Mouse (Mus musculus): Measurements from ENCODE around the gene P2rx6. TPM values are rescaled to one million over a fixed set of nuclear protein-coding genes. Genes with fewer than 3 reads are reported as not detected.

P2rx6 gene
- 0.09 TPM in 1 of 2 replicates, not detected in the other for polyA plus RNA-seq (2015; fragmentation: Nextera tagmentation; extraction: Ambion mirVana)

GRCm38 (mm10) chr16:17561751-17562208, at the start of gene P2rx6:
Gene P2rx6 (plus strand): TSS chr16:17561885.
- peaks cover 63% of the 10 kb centered on the region for H3K27me3 ChIP-seq
- H3K36me3 ChIP-seq = no peaks in the 10 kb centered on the region
- H3K27ac ChIP-seq = no peak within 1 kb of the TSS
- H3K9me3 ChIP-seq (replicated peaks) = no peaks in the 10 kb centered on the region
- 0 out of 2 replicates have a peak within 1 kb of the TSS, but pooled peaks have one; percentile 11 for H3K4me3 ChIP-seq (replicated peaks)
- H3K4me2 ChIP-seq = peak within 1 kb of the TSS; percentile 43
- WGBS (ENCODE audit: insufficient replicate concordance) = 5% methylated on average over 10 of the region's 10 CpGs
- ATAC-seq (ENCODE audit: low read depth) (no peak), DNase-seq (no peak)
- peaks cover 32% of the 10 kb centered on the region for H3K4me1 ChIP-seq (replicated peaks)
- H3K9ac ChIP-seq = peak within 1 kb of the TSS; percentile 23; the same call in 1 of the 2 replicates

GRCm38 (mm10) chr16:17518910-17519309, 42.8 kb upstream of the P2rx6 start:
- H3K9ac ChIP-seq = no peak overlapping the region
- no peak overlapping the region for H3K27ac ChIP-seq
- H3K4me2 ChIP-seq = no peak overlapping the region
- H3K9me3 ChIP-seq (replicated peaks) = no peaks in the 10 kb centered on the region
- peaks cover 87% of the 10 kb centered on the region for H3K36me3 ChIP-seq
- no peaks in the 10 kb centered on the region for H3K27me3 ChIP-seq
- H3K4me3 ChIP-seq (replicated peaks) = no peak overlapping the region
- WGBS (ENCODE audit: insufficient replicate concordance) = 64% methylated on average over 2 of the region's 2 CpGs
- ATAC-seq (ENCODE audit: low read depth) (no peak), DNase-seq (no peak)
- H3K4me1 ChIP-seq (replicated peaks) = no peaks in the 10 kb centered on the region

- Histone ChIP-seq H3K36me3 (peaks cover 97% of the 10 kb centered on the region), H3K27me3 (no peaks in the 10 kb centered on the region)
- WGBS (ENCODE audit: insufficient replicate concordance) = 84% methylated on average over 11 of the region's 11 CpGs
Measured at GRCm38 (mm10) chr16:17524156-17524555, 37.5 kb upstream of the P2rx6 start.

GRCm38 (mm10) chr16:17525524-17525923, 36.2 kb upstream of the P2rx6 start:
- no peaks in the 10 kb centered on the region for H3K27me3 ChIP-seq
- H3K27ac ChIP-seq = no peak overlapping the region
- no peak overlapping the region for H3K4me3 ChIP-seq (replicated peaks)
- no peaks in the 10 kb centered on the region for H3K9me3 ChIP-seq (replicated peaks)
- peaks cover 85% of the 10 kb centered on the region for H3K36me3 ChIP-seq
- H3K4me2 ChIP-seq = no peak overlapping the region
- no peak overlapping the region for H3K9ac ChIP-seq
- peaks cover 16% of the 10 kb centered on the region for H3K4me1 ChIP-seq (replicated peaks)
- WGBS (ENCODE audit: insufficient replicate concordance) = 76% methylated on average over 3 of the region's 3 CpGs
- no peak for ATAC-seq (ENCODE audit: low read depth)
- no peak for DNase-seq

More at GRCm38 (mm10) chr16:17524156-17524555, 37.5 kb upstream of the P2rx6 start:
- Histone ChIP-seq H3K9me3 (replicated peaks) (no peaks in the 10 kb centered on the region), H3K4me2 (no peak overlapping the region), H3K4me1 (replicated peaks) (peaks cover 4% of the 10 kb centered on the region), H3K4me3 (replicated peaks) (no peak overlapping the region), H3K9ac (no peak overlapping the region), H3K27ac (no peak overlapping the region)
- DNase-seq (no peak), ATAC-seq (ENCODE audit: low read depth) (no peak)

GRCm38 (mm10) chr16:17526223-17526622, 35.5 kb upstream of the P2rx6 start:
- WGBS (ENCODE audit: insufficient replicate concordance) = 84% methylated on average over 6 of the region's 6 CpGs
- H3K36me3 ChIP-seq = peaks cover 78% of the 10 kb centered on the region
- H3K27ac ChIP-seq = no peak overlapping the region
- no peaks in the 10 kb centered on the region for H3K9me3 ChIP-seq (replicated peaks)
- H3K9ac ChIP-seq = no peak overlapping the region
- no peaks in the 10 kb centered on the region for H3K27me3 ChIP-seq
- no peak for ATAC-seq (ENCODE audit: low read depth)
- H3K4me1 ChIP-seq (replicated peaks) = peaks cover 16% of the 10 kb centered on the region
- no peak overlapping the region for H3K4me2 ChIP-seq
- DNase-seq = no peak
- no peak overlapping the region for H3K4me3 ChIP-seq (replicated peaks)

GRCm38 (mm10) chr16:17527606-17528005, 34.1 kb upstream of the P2rx6 start:
- DNase-seq (no peak), ATAC-seq (ENCODE audit: low read depth) (no peak)
- H3K36me3 ChIP-seq = peaks cover 65% of the 10 kb centered on the region

GRCm38 (mm10) chr16:17528276-17528675, 33.4 kb upstream of the P2rx6 start:
- no peak for DNase-seq
- no peak for ATAC-seq (ENCODE audit: low read depth)
- Histone ChIP-seq H3K4me1 (replicated peaks) (peaks cover 30% of the 10 kb centered on the region), H3K4me2 (no peak overlapping the region), H3K36me3 (peaks cover 58% of the 10 kb centered on the region), H3K4me3 (replicated peaks) (no peak overlapping the region), H3K9me3 (replicated peaks) (no peaks in the 10 kb centered on the region), H3K27ac (no peak overlapping the region), H3K9ac (no peak overlapping the region), H3K27me3 (no peaks in the 10 kb centered on the region)
- 85% methylated on average over 13 of the region's 13 CpGs for WGBS (ENCODE audit: insufficient replicate concordance)

More at GRCm38 (mm10) chr16:17527606-17528005, 34.1 kb upstream of the P2rx6 start:
- Histone ChIP-seq H3K9ac (no peak overlapping the region), H3K27ac (no peak overlapping the region), H3K9me3 (replicated peaks) (no peaks in the 10 kb centered on the region), H3K27me3 (no peaks in the 10 kb centered on the region), H3K4me3 (replicated peaks) (no peak overlapping the region), H3K4me2 (no peak overlapping the region), H3K4me1 (replicated peaks) (peaks cover 28% of the 10 kb centered on the region)

- H3K27me3 ChIP-seq = no peaks in the 10 kb centered on the region
- peak overlapping the region; percentile 71 for H3K4me3 ChIP-seq (replicated peaks)
- DNase-seq (peak; percentile 8), ATAC-seq (ENCODE audit: low read depth) (no peak)
- H3K4me2 ChIP-seq = peak overlapping the region; percentile 86
- peak overlapping the region; percentile 94 for H3K27ac ChIP-seq
- H3K9ac ChIP-seq = peak overlapping the region; percentile 88
- no peaks in the 10 kb centered on the region for H3K9me3 ChIP-seq (replicated peaks)
- 12% methylated on average over 17 of the region's 17 CpGs for WGBS (ENCODE audit: insufficient replicate concordance)
- H3K36me3 ChIP-seq = peaks cover 42% of the 10 kb centered on the region
- peaks cover 30% of the 10 kb centered on the region for H3K4me1 ChIP-seq (replicated peaks)
Measured at GRCm38 (mm10) chr16:17529981-17530586, 31.6 kb upstream of the P2rx6 start.

- WGBS (ENCODE audit: insufficient replicate concordance) = under 1% methylated on average over 67 of the region's 67 CpGs
- Histone ChIP-seq H3K27me3 (no peaks in the 10 kb centered on the region), H3K36me3 (peaks cover 35% of the 10 kb centered on the region), H3K9ac (peak within 1 kb of the TSS; percentile 88), H3K4me2 (peak within 1 kb of the TSS; percentile 86), H3K9me3 (replicated peaks) (no peaks in the 10 kb centered on the region), H3K27ac (peak within 1 kb of the TSS; percentile 94), H3K4me1 (replicated peaks) (peaks cover 30% of the 10 kb centered on the region), H3K4me3 (replicated peaks) (peak within 1 kb of the TSS; percentile 71)
- DNase-seq (peak; percentile 96), ATAC-seq (ENCODE audit: low read depth) (peak; percentile 95)
Measured at GRCm38 (mm10) chr16:17530640-17531288, 30.9 kb upstream of the P2rx6 start, which contains the start of gene Thap7. Gene Thap7 (minus strand): TSS chr16:17531136.

GRCm38 (mm10) chr16:17532271-17532670, 29.4 kb upstream of the P2rx6 start:
- no peak overlapping the region for H3K27ac ChIP-seq
- H3K4me3 ChIP-seq (replicated peaks) = no peak overlapping the region
- H3K9ac ChIP-seq = no peak overlapping the region
- H3K4me1 ChIP-seq (replicated peaks) = peaks cover 30% of the 10 kb centered on the region
- no peak for ATAC-seq (ENCODE audit: low read depth)
- no peak for DNase-seq
- no peaks in the 10 kb centered on the region for H3K27me3 ChIP-seq
- no peaks in the 10 kb centered on the region for H3K9me3 ChIP-seq (replicated peaks)
- 52% methylated on average over 4 of the region's 4 CpGs for WGBS (ENCODE audit: insufficient replicate concordance)
- H3K4me2 ChIP-seq = peak overlapping the region; percentile 86; the same call in 1 of the 2 replicates
- peaks cover 20% of the 10 kb centered on the region for H3K36me3 ChIP-seq

GRCm38 (mm10) chr16:17532676-17533329, 28.9 kb upstream of the P2rx6 start:
- Histone ChIP-seq H3K4me3 (replicated peaks) (no peak overlapping the region), H3K36me3 (peaks cover 15% of the 10 kb centered on the region), H3K9me3 (replicated peaks) (no peaks in the 10 kb centered on the region), H3K4me1 (replicated peaks) (peaks cover 30% of the 10 kb centered on the region), H3K9ac (no peak overlapping the region), H3K27me3 (no peaks in the 10 kb centered on the region), H3K27ac (no peak overlapping the region), H3K4me2 (no peak overlapping the region)
- WGBS (ENCODE audit: insufficient replicate concordance) = 60% methylated on average over 14 of the region's 14 CpGs
- ATAC-seq (ENCODE audit: low read depth) (no peak), DNase-seq (no peak)

Data from liver, embryonic 13.5 days (tissue).